Mouse (Mus musculus): Measurements from ENCODE around the gene Ctdspl.

DNA sequence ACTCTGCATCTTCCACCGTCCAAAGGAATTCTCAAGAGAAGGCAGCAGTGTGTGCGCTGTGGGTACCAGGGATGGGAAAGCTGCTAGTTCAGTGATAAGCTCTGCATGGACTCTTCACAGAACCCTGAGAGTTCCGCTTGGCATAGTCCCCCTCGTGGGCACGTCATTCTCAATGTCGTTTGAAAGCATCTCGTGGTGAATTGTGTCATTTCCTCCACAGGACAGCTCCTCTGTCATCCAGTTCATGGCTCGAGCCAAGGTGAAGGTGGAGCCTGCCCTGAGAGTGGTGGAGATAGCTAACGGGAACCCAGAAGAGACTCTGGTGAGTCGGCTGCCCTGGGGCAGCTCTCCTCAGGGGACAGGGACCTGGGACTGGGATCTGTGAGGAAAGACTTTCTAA is 49.4 kb upstream of the Ctdspl start:
- TF ChIP-seq CTCF (IDR thresholded peaks at IDR 0.05; ENCODE audit: borderline replicate concordance, insufficient read depth, low read length) (no peak), POLR2A (IDR thresholded peaks at IDR 0.05; ENCODE audit: low read depth, low read length) (no peak)
